Mouse (Mus musculus): ENCODE data around the gene Rxfp2.

DNA sequence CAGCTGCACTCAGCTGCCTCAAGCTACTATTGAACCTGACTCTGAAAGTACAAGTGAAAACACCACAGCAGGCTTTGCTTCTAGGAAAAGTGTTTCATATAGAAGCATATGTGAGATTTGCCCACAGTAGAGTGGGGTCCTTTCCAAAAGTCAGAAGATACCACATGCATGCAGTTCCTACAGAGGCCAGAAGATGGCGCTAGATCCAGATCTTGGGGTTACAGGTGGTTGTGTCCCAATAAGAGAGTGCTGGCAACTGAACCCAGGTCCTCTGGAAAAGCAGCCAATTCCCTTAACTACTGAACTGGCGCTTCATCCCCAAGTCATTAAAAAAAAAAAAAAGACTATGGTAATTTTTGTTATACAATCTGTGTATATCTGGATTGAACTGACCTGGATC lies 5.7 kb downstream of the Rxfp2 start:
- TF ChIP-seq CTCF (IDR thresholded peaks at IDR 0.05; ENCODE audit: low read depth, low read length): no peak
- TF ChIP-seq TAL1 (conservative IDR thresholded peaks at IDR 0.05; ENCODE audit: low read depth, low read length): no peak
- no peak for TF ChIP-seq GATA2 (IDR thresholded peaks at IDR 0.05; ENCODE audit: borderline replicate concordance, low read depth, low read length)
- TF ChIP-seq GATA1 (IDR thresholded peaks at IDR 0.05; ENCODE audit: borderline replicate concordance, low read length): no peak

All from G1E (cell line).